Mouse (Mus musculus) bone marrow, adult 2 months (tissue): Measurements from ENCODE around the gene Gm498. TPM values are rescaled to one million over a fixed set of nuclear protein-coding genes. Genes with fewer than 3 reads are reported as not detected.

Experiments used
- H3K27ac ChIP-seq: fragments of 200-500 bp; 2 replicates; pipeline ENCODE4 v1.5.1; 2012; ENCODE audit warnings: low read depth, mild to moderate bottlenecking, control low read depth, inconsistent platforms, low read length; ENCODE audit not compliant: control insufficient read depth, poor library complexity, insufficient read depth
- H3K4me1 ChIP-seq: fragments of 200-500 bp; 2 replicates; pipeline ENCODE4 v1.6.1; 2011; ENCODE audit warnings: low read length; ENCODE audit not compliant: control insufficient read depth, insufficient read depth
- H3K4me3 ChIP-seq: fragments of 200-500 bp; replicated peaks from 2 replicates; pipeline ENCODE3; 2011; ENCODE audit warnings: mild to moderate bottlenecking, low read depth, low read length, control low read depth; ENCODE audit not compliant: control insufficient read depth
- CTCF ChIP-seq: fragments of 200-500 bp; IDR thresholded peaks from 2 replicates; pipeline ENCODE4 v1.5.1; 2011; ENCODE audit warnings: low read length, control low read depth; ENCODE audit not compliant: control insufficient read depth, insufficient read depth
- POLR2A ChIP-seq: fragments of 200-500 bp; IDR thresholded peaks from 2 replicates; pipeline ENCODE4 v1.6.1; 2011; ENCODE audit warnings: low read depth, mild to moderate bottlenecking, control low read depth, low read length, borderline replicate concordance; ENCODE audit not compliant: control insufficient read depth
- WGBS: fragments of 180-500 bp; shearing (Covaris S2); methylation state at CpG from one replicate; pipeline ENCODE4 v1.1.7; 2018; 5-methylcytosine and 5-hydroxymethylcytosine counted together
- polyA plus RNA-seq: library from polyadenylated mRNA; stranded (reverse); fragments of >200 nt; gene quantifications from 2 replicates; pipeline ENCODE4 v1.2.4, GENCODE M21; 2011; ENCODE audit warnings: low replicate concordance; ENCODE audit not compliant: missing spikeins, insufficient read depth, insufficient read length

Gene Gm498
- polyA plus RNA-seq, 1 experiment: not detected

DNA sequence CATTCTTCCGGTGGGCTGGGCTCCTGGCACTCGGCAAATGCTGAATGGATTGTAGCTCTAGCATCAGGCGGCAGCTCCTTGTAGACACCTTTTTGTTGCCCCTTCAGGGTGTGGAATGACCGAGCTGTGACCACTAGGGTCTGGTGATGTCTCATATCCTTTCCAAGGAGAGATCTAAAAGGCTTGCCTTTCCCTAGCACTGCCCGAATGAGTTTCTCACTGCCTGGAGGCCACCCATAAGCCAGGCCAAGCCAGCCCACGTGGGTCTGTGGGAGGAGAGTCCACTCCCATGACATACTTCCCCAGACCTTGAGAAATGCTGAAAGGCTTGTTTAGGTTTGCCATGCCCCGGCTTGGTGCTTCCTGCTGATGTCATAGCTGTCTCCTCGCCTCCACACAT, 34.4 kb upstream of the Gm498 start:
- Histone ChIP-seq H3K4me3 (no peak overlapping the region), H3K27ac (no peak overlapping the region), H3K4me1 (no peaks in the 10 kb centered on the region)
- TF ChIP-seq CTCF (no peak), POLR2A (no peak)
- WGBS: 70% methylated on average over 8 of the region's 8 CpGs

DNA sequence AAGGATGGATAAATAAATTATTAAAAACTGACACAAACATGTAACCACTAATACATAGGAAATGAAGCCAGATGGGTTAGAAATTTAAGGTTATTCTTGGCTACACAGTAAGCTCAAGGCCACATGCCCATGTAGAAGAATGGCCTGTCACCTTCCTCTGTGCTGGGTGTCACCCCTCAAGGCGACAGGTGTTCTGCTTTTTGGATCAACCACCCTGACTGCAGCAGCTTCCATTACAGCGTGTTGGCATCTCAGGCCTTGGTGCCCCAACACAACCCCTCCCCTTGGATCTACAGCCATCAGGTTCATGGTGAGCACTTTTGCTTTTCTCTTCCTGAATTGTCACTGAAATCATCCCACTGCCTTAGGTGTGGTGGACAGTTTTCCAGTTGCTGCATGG, 34.0 kb upstream of the Gm498 start:
- 81% methylated on average over 2 of the region's 2 CpGs for WGBS
- no peak overlapping the region for H3K27ac ChIP-seq
- TF ChIP-seq CTCF: no peak
- TF ChIP-seq POLR2A: no peak
- H3K4me1 ChIP-seq: no peaks in the 10 kb centered on the region
- no peak overlapping the region for H3K4me3 ChIP-seq

DNA sequence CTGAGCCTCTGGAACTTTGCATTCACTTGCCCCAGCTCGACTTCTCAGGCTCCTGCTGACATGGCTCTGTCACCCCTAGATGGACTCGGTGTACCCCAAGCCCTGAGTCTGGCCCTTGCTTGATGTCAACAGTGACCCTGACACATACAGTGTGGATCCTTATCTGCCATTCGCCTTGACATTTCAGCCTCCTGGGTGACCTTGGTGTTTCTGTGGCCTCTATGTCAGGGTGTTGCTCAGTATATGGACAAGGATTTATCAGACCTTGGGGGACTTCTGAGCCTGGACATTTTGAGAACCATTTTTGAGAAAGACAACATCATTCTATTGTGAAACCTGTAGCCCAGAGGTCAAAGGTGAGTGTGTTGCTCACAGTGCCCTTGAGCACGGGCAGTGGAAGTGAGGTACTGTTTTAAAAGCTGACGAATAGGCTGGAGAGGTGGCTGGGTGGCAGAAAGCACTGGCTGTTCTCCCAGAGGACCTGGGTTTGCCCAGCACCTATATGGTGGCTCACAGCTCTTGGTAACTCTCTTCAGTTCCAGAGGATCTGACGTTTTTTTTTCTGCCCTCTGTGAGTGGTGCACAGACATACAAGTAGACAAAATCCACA, 33.0 kb upstream of the Gm498 start:
- 73% methylated on average over 6 of the region's 6 CpGs for WGBS
- Histone ChIP-seq H3K4me1 (no peaks in the 10 kb centered on the region), H3K27ac (no peak overlapping the region), H3K4me3 (no peak overlapping the region)
- TF ChIP-seq CTCF: no peak
- no peak for TF ChIP-seq POLR2A

DNA sequence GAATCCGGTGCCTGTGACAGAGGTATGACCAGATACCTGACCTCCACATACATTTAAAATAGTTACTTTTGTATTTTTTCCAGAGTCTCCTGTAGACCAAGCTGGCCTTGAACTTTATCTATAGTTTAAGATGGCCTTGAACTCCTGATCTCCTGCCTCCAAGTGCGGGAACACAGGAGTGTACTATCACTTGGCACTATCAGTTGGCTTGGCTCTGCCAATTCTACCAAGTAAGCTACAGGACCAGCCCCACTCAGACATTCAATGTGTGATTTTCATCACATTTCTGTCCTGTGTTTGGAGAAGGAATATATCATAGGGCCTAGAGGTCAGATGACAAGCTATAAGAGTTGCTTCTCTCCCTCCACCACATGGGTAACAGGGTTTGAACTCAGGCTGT, 32.3 kb upstream of the Gm498 start:
- 84% methylated on average over 2 of the region's 2 CpGs for WGBS
- no peak overlapping the region for H3K27ac ChIP-seq

DNA sequence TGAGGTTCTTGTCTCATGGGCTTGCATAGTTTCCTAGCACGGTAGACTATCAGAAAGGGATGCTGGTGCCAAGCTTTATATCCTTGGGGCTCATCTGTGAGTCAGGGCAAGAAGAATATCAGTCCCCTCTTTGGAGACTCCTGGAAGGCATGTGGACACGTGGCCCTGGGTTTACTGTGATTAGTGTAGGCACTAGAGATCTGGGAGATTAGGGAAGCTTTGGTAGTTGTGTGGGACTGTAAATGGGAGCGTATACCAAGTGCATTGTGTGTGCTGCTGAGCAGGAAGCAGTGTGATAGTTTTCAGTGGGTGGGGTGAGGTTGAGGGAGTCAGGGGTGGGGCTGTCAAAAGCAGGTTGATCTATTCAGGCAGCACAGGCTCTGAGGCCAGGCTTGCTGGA, 31.7 kb upstream of the Gm498 start:
- Histone ChIP-seq H3K4me1 (no peaks in the 10 kb centered on the region), H3K27ac (no peak overlapping the region), H3K4me3 (no peak overlapping the region)
- WGBS: 57% methylated on average over 3 of the region's 3 CpGs
- TF ChIP-seq CTCF: no peak
- TF ChIP-seq POLR2A: no peak

More for the DNA sequence above, 32.3 kb upstream of the Gm498 start:
- no peak for TF ChIP-seq POLR2A
- TF ChIP-seq CTCF: no peak
- no peak overlapping the region for H3K4me3 ChIP-seq
- H3K4me1 ChIP-seq: no peaks in the 10 kb centered on the region

DNA sequence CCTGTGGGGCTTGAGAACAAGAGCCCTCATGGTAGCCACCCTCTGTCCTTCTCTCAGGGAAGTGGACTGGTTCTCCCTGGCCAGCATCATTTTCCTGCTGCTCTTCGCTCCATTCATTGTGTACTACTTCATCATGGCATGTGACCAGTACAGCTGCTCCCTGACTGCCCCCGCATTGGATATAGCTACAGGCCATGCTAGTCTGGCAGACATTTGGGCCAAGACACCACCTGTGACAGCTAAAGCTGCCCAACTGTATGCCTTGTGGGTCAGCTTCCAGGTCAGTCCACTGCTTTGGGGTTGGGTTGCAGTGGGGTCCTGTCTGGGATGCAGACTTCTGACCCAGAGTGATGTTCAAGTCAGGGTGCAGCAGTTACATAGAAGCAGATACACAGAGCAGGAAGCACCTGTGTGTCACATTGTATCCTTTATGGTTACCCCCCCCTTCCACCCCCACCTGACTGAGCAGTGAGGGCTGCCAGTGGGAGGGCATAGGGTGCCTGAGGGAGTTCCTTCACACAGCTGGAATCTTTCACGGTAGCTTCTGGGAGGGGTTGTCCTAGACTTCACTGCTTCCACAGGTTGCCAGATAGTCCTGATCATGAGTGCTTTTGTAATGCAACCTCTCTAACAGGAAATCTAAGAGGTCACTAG, 28.8 kb upstream of the Gm498 start:
- no peak overlapping the region for H3K4me3 ChIP-seq
- WGBS: 57% methylated on average over 3 of the region's 3 CpGs
- no peak overlapping the region for H3K27ac ChIP-seq
- no peak for TF ChIP-seq CTCF
- no peak for TF ChIP-seq POLR2A
- H3K4me1 ChIP-seq: no peaks in the 10 kb centered on the region

DNA sequence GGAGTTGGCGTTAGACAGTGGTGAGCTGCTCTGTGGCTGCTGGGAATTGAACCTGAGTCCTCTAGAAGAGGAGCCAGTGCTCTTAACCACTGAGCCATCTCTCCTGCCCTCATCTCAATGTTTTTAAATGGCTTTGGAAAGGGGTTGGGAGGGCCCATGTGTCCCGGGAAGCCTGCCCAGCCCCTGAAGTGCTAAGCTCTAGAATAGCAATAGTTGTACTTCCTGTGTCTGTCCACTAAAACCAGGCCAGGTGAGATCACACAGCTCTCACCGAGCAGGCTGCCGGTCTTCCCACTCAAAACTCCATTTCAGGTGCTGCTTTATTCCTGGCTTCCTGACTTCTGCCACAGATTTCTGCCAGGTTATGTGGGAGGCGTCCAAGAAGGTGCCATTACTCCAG, 26.5 kb upstream of the Gm498 start:
- H3K4me3 ChIP-seq: no peak overlapping the region
- WGBS: 86% methylated on average over 5 of the region's 5 CpGs
- H3K4me1 ChIP-seq: no peaks in the 10 kb centered on the region
- TF ChIP-seq POLR2A (no peak), CTCF (no peak)
- no peak overlapping the region for H3K27ac ChIP-seq

DNA sequence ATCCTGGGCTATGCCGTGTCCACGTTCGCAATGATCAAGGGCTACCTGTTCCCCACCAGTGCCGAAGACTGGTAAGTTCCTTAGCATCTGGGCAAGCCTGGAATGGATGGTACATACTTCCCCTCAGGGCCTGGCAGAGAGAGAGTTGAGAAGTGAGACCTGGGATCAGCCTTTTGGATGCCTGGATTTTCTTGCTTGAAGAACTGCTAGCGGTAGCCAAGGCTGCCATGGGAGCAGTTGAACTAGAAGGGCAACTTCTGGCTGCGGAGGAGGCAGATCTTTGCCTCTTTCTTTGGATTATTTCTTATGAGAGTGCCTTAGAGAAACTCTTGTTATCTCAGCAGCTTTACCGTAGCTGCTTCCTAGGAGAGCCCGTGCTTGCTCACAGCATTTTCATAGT, 25.3 kb upstream of the Gm498 start:
- Histone ChIP-seq H3K4me1 (no peaks in the 10 kb centered on the region), H3K27ac (no peak overlapping the region), H3K4me3 (no peak overlapping the region)
- WGBS: 92% methylated on average over 8 of the region's 8 CpGs
- no peak for TF ChIP-seq POLR2A
- no peak for TF ChIP-seq CTCF
